Mouse (Mus musculus) cerebellum, adult (tissue): Measurements from ENCODE around the gene Kcng3.

ENCODE experiments used
- ATAC-seq: cut with Nextera tagmentation; 2 replicates; pipeline ENCODE4 v1.9.2; 2017; ENCODE audit warnings: mild to moderate bottlenecking, moderate library complexity, mixed read lengths; ENCODE audit not compliant: insufficient number of reproducible peaks, low FRiP score, low TSS enrichment

Gene Kcng3

DNA sequence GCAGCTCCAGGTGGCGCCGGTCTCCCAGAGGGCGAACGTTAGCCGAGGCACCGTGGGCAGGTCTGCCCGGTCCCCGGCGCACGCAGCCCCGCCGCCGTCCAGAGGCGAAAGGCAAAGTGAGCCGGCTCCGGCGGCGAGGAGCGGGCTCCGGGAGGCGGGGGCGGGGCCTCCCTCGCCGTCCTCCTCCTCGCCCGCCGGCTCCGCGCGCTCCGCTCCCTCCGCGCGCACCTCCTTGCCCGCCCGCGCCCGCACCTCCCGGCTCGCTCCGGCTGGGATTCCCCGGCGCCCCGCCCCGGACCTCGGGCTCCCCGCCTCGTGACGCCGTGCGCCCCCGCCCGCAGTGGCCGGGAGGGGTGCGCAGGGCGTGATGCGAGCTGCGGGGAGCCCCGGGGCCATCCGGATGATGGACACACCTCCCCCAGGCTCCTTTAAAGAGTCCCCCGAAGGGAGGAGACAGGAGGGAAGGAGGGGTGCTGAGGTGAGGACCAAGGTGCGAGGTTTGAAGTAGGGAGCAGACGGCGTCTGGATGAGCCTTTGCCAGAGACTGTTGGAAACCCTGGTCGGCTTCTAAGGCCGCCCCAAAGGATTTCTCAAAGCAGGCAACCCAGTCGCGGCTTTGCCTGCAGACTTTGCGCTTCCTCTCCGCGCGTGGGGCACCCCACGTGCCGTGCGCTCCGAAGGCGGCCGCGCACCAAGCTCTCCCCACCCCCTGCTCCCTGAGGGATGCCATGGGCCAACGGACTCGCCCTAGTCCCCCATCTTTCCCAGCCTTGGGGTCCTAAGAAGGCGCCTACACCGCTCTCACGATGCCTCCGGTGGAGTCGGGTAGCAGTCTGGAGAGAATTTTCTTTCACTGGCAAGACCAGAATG is at the start of gene Kcng3:
TSS of gene Kcng3 (minus strand) at position 113 of the 870 bp plus-strand sequence.
- ATAC-seq: no peak

DNA sequence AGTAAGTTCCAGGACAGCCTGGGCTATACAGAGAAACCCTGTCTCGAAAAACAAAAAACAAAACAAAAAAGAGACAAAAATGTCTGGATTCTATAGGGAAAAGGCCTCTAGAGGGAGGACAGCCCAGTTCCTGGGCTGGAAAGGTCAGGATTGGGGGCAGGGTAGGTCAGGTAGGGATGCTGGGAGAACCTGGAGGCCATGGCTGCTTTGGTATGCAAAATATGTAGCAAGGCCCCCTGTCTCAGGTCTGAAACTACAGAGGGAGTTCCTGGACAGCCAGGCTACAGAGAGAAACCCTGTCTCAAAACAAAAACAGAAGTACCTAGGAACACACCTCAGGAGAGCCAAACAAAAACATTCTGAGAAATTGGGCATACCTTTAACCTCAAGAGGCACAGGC is 45.7 kb upstream of the Kcng3 start:
- ATAC-seq: no peak

DNA sequence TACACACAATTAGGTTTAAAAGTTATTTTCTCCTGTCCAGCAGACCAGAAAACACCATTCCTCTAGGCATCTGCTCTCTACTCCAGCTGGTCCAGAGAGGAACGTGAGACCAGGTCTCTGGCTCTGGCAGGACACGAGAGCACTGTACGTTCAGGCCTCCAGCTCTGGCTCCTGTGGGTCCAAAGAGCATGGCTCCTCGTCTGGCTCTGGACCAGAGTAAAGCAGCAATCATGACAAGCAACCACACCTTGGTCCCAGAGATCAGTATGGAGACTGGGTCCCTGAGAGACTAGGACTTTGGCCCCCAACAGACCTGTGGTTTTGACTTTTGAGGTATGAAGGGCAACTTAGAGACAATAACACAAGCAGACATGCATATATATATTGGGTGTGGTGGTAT is 41.0 kb upstream of the Kcng3 start:
- no peak for ATAC-seq

DNA sequence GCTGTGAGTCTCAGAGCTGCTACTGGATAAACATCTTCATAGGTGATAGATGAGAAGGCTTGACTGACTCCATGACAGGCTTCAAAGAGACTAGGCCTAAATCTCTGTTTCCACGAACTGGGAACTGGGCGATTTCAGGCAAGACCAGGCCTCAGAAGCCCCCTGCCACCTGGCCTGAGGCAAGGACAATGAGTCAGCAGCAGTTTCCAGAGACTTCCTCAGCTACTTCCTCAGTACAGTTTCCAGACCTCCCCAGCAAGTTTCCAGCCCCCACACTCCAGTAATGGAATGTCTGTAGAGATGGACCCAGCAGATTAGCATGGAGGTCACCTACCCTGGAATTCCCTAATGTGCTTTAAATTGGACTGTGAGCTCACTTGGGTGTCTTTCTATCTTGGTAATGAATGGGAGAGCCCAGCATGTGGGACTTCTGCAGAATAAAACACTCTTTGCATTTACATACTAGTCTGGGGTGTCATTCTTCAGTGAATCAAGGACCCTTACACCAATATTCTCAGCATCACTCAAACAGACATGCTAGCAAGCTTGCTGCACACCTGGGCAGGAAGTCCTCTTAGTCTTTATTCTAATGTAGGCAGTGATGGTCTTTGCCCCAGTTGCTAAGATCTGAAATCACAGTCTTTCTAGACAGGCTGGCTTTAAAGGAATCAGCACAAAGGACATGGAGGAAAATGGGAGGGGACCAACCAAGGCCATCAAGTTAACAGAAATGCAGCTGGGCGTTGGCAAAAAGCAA is 36.4 kb upstream of the Kcng3 start:
- ATAC-seq: no peak

GRCm38 (mm10) chr17:83666597-83667287 is 35.0 kb upstream of the Kcng3 start:
- ATAC-seq: no peak

DNA sequence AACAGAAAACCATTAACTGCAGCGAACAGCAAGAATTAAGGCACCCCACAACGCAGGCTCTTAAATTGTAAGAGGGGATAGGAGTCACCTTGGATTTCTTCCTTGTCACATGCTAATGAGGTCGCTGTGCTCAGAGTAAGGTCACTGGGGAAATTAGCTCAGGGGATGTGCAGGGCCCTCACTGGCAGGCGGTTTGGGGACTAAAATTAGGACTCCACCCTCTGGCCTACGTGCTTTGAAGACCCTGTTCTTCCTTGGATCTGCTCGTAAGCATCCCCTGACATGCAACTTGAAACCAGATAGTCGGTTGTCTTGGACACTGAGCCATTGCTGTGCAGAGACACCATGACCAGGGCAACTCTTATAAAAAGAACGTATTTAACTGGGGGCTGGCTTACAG is 33.1 kb upstream of the Kcng3 start:
- ATAC-seq: no peak

GRCm38 (mm10) chr17:83658943-83659342 is 27.2 kb upstream of the Kcng3 start:
- ATAC-seq: no peak

DNA sequence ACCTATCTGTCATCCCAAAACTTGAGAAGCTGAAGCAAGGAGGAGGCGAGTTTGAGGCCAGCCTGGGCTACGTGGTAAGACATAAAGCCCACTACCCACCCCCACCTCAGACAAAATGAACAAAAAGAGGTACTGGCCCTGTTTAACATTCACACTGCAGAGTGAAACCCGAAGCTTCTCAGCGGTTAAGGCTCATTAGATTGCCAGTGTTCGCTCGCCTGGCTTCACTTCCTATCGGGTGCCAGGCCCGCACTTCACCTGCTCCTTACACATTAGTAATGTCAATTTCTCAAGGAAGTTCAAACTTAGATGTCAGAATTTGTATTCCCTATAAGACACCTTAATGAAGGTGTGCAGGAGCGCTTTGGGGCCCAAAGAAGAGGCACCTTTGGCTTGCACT is 25.7 kb upstream of the Kcng3 start:
- ATAC-seq: no peak

DNA sequence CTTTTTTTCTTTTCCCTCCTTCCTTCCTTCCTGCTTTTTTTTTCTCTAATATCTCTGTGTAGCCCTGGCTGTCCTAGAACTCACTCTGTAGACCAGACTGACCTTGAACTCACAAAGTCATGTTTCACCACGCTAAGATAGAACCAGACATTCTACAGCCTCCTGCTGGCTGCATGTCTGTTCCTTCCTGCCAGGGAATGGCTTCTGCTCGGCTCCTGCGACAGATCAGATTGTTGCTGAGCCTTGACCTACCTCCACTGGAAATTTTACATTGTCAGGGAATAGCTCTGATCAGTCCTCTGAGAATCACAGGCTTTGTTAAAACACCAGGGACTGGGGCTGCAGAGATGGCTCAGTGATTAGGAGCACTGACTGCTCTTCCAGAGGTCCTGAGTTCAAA is 24.0 kb upstream of the Kcng3 start:
- ATAC-seq: no peak

DNA sequence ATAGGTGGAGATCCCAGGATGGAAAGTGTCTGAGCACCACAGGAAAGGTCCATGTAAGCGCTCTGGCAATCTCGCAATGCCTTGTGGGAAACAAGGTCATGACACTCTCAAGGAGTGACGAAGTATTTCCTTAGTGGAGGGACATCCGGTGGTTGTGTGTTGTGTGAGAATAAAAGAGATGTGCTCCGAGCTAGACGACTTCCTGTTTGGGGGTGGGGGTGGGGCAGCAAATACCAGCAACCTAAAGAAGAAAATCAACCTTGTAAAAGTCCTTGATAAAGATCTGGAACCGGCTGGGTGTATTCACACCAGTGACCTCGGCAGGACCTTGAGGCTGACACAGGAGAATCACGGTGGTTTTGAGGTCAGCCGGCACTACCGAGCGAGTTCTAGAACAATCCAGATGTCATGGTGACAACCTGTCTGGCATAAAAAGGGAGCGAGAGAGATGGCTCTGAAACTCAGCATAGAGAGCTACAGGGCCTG is 23.0 kb upstream of the Kcng3 start:
- ATAC-seq: no peak

DNA sequence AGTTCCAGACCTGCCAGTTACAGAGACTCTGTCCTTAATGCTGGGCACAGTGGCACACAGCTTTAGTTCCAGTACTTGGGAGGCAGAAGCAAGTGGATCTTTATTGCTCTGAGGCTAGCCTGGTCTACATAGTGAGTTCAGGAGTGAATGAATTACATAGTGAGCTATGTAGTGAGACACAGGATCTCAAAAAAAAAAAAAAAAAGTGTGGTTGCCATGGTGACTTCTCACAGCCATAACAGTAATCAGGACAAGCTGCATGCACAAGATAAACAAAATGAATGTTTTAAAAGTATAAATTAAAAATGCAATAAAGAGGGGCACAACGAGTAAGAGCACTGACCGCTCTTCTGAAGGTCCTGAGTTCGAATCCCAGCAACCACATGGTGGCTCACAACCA is 21.9 kb upstream of the Kcng3 start:
- ATAC-seq: no peak

GRCm38 (mm10) chr17:83650932-83651682 is 19.4 kb upstream of the Kcng3 start:
- no peak for ATAC-seq

DNA sequence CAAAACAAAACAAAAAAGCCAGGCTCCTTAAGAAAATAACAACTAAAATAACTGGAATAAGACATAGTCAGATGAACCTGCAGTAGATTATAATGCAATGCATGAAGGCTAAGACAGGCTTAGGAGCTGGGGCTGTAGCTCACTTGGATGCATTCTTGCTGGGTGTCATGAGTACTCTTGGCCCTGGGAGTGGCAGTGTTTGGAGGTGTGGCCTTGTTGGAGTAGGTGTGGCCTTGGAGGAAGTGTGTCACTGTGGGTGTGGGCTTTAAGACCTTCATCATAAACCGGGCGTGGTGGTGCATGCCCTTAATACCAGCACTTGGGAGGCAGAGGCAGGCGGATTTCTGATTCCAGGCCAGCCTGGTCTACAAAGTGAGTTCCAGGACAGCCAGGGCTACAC is 18.3 kb upstream of the Kcng3 start:
- ATAC-seq: no peak

GRCm38 (mm10) chr17:83647413-83647812 is 15.7 kb upstream of the Kcng3 start:
- no peak for ATAC-seq

GRCm38 (mm10) chr17:83646425-83647163 is 14.9 kb upstream of the Kcng3 start:
- no peak for ATAC-seq

- ATAC-seq: no peak
Measured at GRCm38 (mm10) chr17:83645226-83645808, 13.6 kb upstream of the Kcng3 start.

DNA sequence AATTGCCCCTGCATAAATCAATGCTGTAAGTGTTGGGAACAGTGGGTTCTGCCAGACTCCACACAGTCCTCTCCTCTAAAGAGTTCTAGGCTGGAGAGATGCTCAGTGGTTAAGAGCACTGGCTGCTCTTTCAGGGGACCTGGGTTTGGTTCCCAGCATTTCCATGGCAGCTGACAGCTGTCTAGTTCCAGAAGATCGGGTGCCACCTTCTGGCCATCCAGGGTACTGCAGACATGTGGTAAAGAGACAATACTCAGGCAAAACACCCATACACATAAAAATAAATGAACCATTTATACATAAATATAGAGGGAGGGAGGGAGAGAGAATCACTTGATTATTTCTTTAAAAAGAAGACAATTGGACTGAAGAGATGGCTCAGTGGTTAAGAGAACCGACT is 5.7 kb upstream of the Kcng3 start:
- ATAC-seq: no peak

DNA sequence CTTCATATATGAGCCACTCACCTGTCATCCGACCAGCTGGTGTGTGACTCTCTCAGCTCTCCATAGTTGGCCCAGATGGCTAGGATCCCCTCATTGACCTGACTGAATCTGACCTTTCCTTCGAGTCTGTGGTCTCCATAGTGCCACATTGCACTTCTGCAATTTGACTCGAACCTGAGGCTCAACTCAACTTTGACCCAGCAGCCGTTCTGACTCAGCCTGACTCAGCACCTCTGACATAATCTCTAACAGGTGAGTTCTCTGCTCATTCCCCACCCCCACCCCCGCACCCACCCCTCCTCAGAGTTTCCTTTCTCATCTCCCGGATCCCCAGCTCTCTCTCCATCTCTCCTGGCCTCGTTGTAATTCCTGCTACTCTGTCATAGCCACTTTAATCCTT is 4.7 kb upstream of the Kcng3 start:
- no peak for ATAC-seq
